Mouse (Mus musculus): Measurements from ENCODE around the gene Il11.

DNA sequence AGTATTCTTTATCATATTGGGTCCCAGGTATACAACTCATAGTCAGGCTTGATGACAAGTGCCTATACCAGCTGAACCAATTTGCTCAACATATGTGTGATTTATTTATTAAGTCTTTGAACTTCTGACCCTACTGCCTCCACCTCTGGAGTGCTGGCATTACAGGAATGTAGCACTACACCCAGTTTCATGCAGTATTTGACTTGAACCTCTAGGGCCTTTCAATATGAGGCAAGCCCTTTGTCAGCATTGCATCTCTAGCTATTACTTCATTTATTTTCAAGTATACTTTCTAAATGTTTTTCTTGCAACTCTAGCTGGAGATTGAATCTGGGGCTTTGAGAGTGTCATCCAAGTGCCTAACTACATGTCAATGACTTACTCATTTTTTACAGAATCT is 19.6 kb upstream of the Il11 start:
- TF ChIP-seq POLR2A (IDR thresholded peaks at IDR 0.05; ENCODE audit: control insufficient read depth, low read depth, low read length) (no peak), CTCF (IDR thresholded peaks at IDR 0.05; ENCODE audit: control insufficient read depth, insufficient read depth, insufficient replicate concordance, low read depth, low read length) (no peak)

Data from testis, adult 2 months (tissue).